Mouse (Mus musculus): ENCODE data around the gene Kcnip3.

DNA sequence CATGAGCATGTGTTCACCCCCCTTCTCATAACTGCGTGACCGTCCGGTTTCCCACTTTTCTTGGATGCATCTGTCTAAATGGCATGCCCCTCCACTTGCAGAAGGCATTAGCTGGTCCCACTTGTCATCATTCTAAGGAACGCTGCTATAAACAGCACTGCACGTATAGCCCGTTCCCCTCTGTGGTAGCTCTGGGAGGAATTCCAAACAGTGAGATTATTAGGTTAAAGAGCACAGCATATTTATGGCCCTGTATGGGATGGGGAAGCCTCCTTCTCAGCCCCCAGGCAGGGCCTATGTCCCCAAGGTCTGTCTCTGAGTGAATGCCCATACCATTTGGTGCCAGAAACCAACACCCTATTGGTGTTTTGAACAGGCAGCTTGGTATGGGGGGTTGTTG is 110.8 kb downstream of the Kcnip3 start:
- TF ChIP-seq CTCF (IDR thresholded peaks at IDR 0.05; ENCODE audit: low read depth, low read length) = no peak
- TF ChIP-seq POLR2A (IDR thresholded peaks at IDR 0.05; ENCODE audit: extremely low read depth, insufficient read depth, low read length) = no peak
